Mouse (Mus musculus) thymus, adult 2 months (tissue): ENCODE measurements around the gene Olfr961.

Source experiments
- CTCF ChIP-seq: fragments of 200-500 bp; IDR thresholded peaks from 2 replicates; pipeline ENCODE4 v1.5.1; 2012; ENCODE audit warnings: mild to moderate bottlenecking, control low read depth, low read length, moderate library complexity, borderline replicate concordance; ENCODE audit not compliant: control insufficient read depth, poor library complexity, insufficient read depth; ENCODE audit errors: extremely low read depth
- POLR2A ChIP-seq: fragments of 200-500 bp; IDR thresholded peaks from 2 replicates; pipeline ENCODE4 v1.6.1; 2012; ENCODE audit warnings: mild to moderate bottlenecking, low read length, control low read depth, moderate library complexity; ENCODE audit not compliant: control insufficient read depth, poor library complexity, insufficient read depth; ENCODE audit errors: extremely low read depth

DNA sequence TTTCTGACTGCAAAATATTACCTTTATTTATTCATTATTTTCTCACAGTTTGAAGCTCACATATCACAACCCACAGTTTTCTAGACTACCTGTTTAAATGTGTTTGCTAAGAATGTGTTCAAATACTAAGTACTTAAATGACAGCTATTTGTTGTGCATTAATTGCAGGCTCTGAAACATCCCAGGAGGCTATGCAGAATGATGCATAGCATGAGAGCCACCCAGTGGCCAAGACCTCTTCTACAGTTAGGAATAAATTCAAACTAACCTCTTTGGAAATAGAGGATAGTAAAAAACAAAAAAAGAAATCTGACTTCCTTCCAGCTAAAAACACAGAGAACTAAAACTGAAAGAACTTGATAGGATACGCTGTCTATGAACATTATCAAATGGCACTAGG, 32.9 kb upstream of the Olfr961 start:
- TF ChIP-seq CTCF (no peak), POLR2A (no peak)
